In the genomic region with DNA sequence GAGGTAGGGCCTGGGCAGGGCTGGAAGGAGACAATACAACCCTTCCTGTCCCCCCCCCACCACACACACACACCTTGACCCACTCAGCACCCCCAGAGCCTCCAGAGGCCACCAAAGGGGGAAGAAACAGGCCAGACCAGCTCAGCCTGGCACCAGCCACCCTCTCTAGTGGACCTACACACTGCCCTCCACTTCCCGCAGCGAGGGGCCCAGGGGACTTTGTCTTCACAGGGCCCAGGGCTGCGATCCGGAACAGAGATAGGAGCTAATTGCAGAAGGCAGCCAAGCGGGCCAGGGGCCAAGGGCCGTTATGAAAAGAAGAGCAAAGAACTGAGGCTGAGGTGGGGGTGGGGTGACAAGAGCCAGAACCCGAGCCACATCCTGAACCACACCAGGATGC, we compare ENCODE assay signal across 9 mouse cellular contexts. TPM values are rescaled to one million over a fixed set of nuclear protein-coding genes. Genes with fewer than 3 reads are reported as not detected.
DNase-seq lines count a peak whose midpoint lies in the region; ATAC-seq lines count a peak whose summit lies in the region.
"Had no signal": no experiment of that assay in that cellular context is flagged by ENCODE, and none has a peak within 500 bp of the region (broad histone marks: within the 10 kb centered on the region; RNA-seq: fewer than 3 reads in every experiment).

No protein-coding gene starts in this region.

- WGBS in midbrain, embryonic 10.5 days = 38% methylated on average over 7 of the region's 7 CpGs
- WGBS in midbrain, embryonic 15.5 days = 10% methylated on average over 7 of the region's 7 CpGs
- WGBS in intestine, embryonic 14.5 days = 23% methylated on average over 7 of the region's 7 CpGs
- WGBS in neural tube, embryonic 15.5 days = 12% methylated on average over 7 of the region's 7 CpGs

- no peak for ATAC-seq in midbrain, embryonic 15.5 days (replicated peaks)
- ATAC-seq in intestine, embryonic 14.5 days (replicated peaks; ENCODE audit: low FRiP score, low TSS enrichment, low read depth) = peak; percentile 47
- no peak for ATAC-seq in neural tube, embryonic 15.5 days (ENCODE audit: low FRiP score)
- no peak for ATAC-seq in monocyte, adult 5-6 weeks (replicated peaks; ENCODE audit: insufficient number of reproducible peaks, low FRiP score, low TSS enrichment, poor library complexity, severe bottlenecking)

- peak overlapping the region; percentile 89 for H3K27ac ChIP-seq in midbrain, embryonic 10.5 days (replicated peaks)
- H3K27ac ChIP-seq in midbrain, embryonic 15.5 days = no peak overlapping the region
- H3K27ac ChIP-seq in intestine, embryonic 14.5 days (ENCODE audit: low read depth) = no peak overlapping the region
- no peak overlapping the region for H3K27ac ChIP-seq in neural tube, embryonic 15.5 days (replicated peaks)

- peaks cover 60% of the 10 kb centered on the region for H3K4me1 ChIP-seq in midbrain, embryonic 10.5 days
- peaks cover 19% of the 10 kb centered on the region for H3K4me1 ChIP-seq in midbrain, embryonic 15.5 days
- H3K4me1 ChIP-seq in intestine, embryonic 14.5 days (replicated peaks; ENCODE audit: control insufficient read depth, insufficient read depth, low read length) = peaks cover 27% of the 10 kb centered on the region
- peaks cover 36% of the 10 kb centered on the region for H3K4me1 ChIP-seq in neural tube, embryonic 15.5 days

- H3K36me3 ChIP-seq in midbrain, embryonic 10.5 days = no peaks in the 10 kb centered on the region
- no peaks in the 10 kb centered on the region for H3K36me3 ChIP-seq in midbrain, embryonic 15.5 days (replicated peaks)
- no peaks in the 10 kb centered on the region for H3K36me3 ChIP-seq in intestine, embryonic 14.5 days (ENCODE audit: control insufficient read depth, insufficient read depth, low read length)
- H3K36me3 ChIP-seq in neural tube, embryonic 15.5 days = no peaks in the 10 kb centered on the region

- no peak overlapping the region for H3K4me2 ChIP-seq in midbrain, embryonic 15.5 days
- peak overlapping the region; percentile 30 for H3K4me2 ChIP-seq in intestine, embryonic 14.5 days (ENCODE audit: low read length)
- 0 out of 2 replicates have a peak overlapping the region, but pooled peaks have one; percentile 5 for H3K4me2 ChIP-seq in neural tube, embryonic 15.5 days

- H3K9me3 ChIP-seq in midbrain, embryonic 10.5 days (replicated peaks) = no peaks in the 10 kb centered on the region
- H3K9me3 ChIP-seq in midbrain, embryonic 15.5 days = no peaks in the 10 kb centered on the region
- no peaks in the 10 kb centered on the region for H3K9me3 ChIP-seq in intestine, embryonic 14.5 days (ENCODE audit: control insufficient read depth, low read length)
- H3K9me3 ChIP-seq in neural tube, embryonic 15.5 days (replicated peaks) = no peaks in the 10 kb centered on the region

- peak overlapping the region; percentile 32 for H3K4me3 ChIP-seq in midbrain, embryonic 10.5 days
- H3K4me3 ChIP-seq in midbrain, embryonic 15.5 days = no peak overlapping the region
- no peak overlapping the region for H3K4me3 ChIP-seq in intestine, embryonic 14.5 days (ENCODE audit: low read depth, low read length)
- no peak overlapping the region for H3K4me3 ChIP-seq in neural tube, embryonic 15.5 days (replicated peaks)

- DNase-seq in midbrain, embryonic 10.5 days (ENCODE audit: low spot score) = no peak
- DNase-seq in intestine, embryonic 14.5 days (ENCODE audit: low spot score) = no peak
- DNase-seq in kidney, postnatal 10 days = peak; percentile 86
- DNase-seq in right cerebral cortex, adult 2 months (ENCODE audit: low spot score in 2 of 2) = no peak
- DNase-seq: cerebellum, adult 8-10 months; gastrocnemius, postnatal 10 days had no signal

- peaks cover 41% of the 10 kb centered on the region for H3K27me3 ChIP-seq in midbrain, embryonic 10.5 days (ENCODE audit: low read depth, poor library complexity, severe bottlenecking)
- H3K27me3 ChIP-seq in midbrain, embryonic 15.5 days (replicated peaks) = peaks cover 19% of the 10 kb centered on the region
- no peaks in the 10 kb centered on the region for H3K27me3 ChIP-seq in intestine, embryonic 14.5 days (replicated peaks; ENCODE audit: control insufficient read depth, insufficient read depth, low read length)
- H3K27me3 ChIP-seq in neural tube, embryonic 15.5 days (replicated peaks) = 0 out of 2 replicates have a peak, but pooled peaks cover 6% of the 10 kb centered on the region

- no peak overlapping the region for H3K9ac ChIP-seq in midbrain, embryonic 15.5 days
- no peak overlapping the region for H3K9ac ChIP-seq in intestine, embryonic 14.5 days (ENCODE audit: low read length)
- H3K9ac ChIP-seq in neural tube, embryonic 15.5 days (replicated peaks) = no peak overlapping the region

RNA-seq across cellular contexts. Expression of a gene that starts 2.8 kb away (rescaled TPM):
- 21.9 and 28.2 TPM in 2 replicates for polyA plus RNA-seq in midbrain, embryonic 10.5 days (2016; fragmentation: Nextera tagmentation; extraction: Ambion mirVana)
- 9.3 and 10.3 TPM in 2 replicates for polyA plus RNA-seq in midbrain, embryonic 15.5 days (2015; fragmentation: Nextera tagmentation; extraction: Ambion mirVana)
- polyA plus RNA-seq in intestine, embryonic 14.5 days (2014; fragmentation: Nextera tagmentation; extraction: Ambion mirVana) = 74.8 and 88.5 TPM in 2 replicates
- 20.1 and 30.6 TPM in 2 replicates for polyA plus RNA-seq in neural tube, embryonic 15.5 days (2015; fragmentation: Nextera tagmentation; extraction: Ambion mirVana)
- total RNA-seq in monocyte, adult 5-6 weeks (2017) = 7.4 to 24.4 TPM (median 10.2 TPM) in 3 replicates

RNA-seq across cellular contexts. Expression of a gene that starts 50.2 kb away (rescaled TPM):
- polyA plus RNA-seq in midbrain, embryonic 10.5 days (2016; fragmentation: Nextera tagmentation; extraction: Ambion mirVana) = 903 and 985 TPM in 2 replicates
- polyA plus RNA-seq in midbrain, embryonic 15.5 days (2015; fragmentation: Nextera tagmentation; extraction: Ambion mirVana) = 635 and 653 TPM in 2 replicates
- 373 and 390 TPM in 2 replicates for polyA plus RNA-seq in intestine, embryonic 14.5 days (2014; fragmentation: Nextera tagmentation; extraction: Ambion mirVana)
- 533 and 582 TPM in 2 replicates for polyA plus RNA-seq in neural tube, embryonic 15.5 days (2015; fragmentation: Nextera tagmentation; extraction: Ambion mirVana)
- total RNA-seq in monocyte, adult 5-6 weeks (2017) = 492 to 570 TPM (median 517 TPM) in 3 replicates

RNA-seq across cellular contexts. Expression of a gene that starts 50.5 kb away (rescaled TPM):
- 33.0 and 33.6 TPM in 2 replicates for polyA plus RNA-seq in midbrain, embryonic 10.5 days (2016; fragmentation: Nextera tagmentation; extraction: Ambion mirVana)
- 49.5 and 55.4 TPM in 2 replicates for polyA plus RNA-seq in midbrain, embryonic 15.5 days (2015; fragmentation: Nextera tagmentation; extraction: Ambion mirVana)
- polyA plus RNA-seq in intestine, embryonic 14.5 days (2014; fragmentation: Nextera tagmentation; extraction: Ambion mirVana) = 30.4 TPM in 2 replicates
- polyA plus RNA-seq in neural tube, embryonic 15.5 days (2015; fragmentation: Nextera tagmentation; extraction: Ambion mirVana) = 40.0 and 41.5 TPM in 2 replicates
- 1.6 to 13.7 TPM (median 9.1 TPM) in 3 replicates for total RNA-seq in monocyte, adult 5-6 weeks (2017)
